In genomic region chr8:125526999-125527398, GRCm38 (mm10) we compare ENCODE assay signal across 13 mouse cellular contexts. TPM values are rescaled to one million over a fixed set of nuclear protein-coding genes. Genes with fewer than 3 reads are reported as not detected.
DNase-seq lines count a peak whose midpoint lies in the region; ATAC-seq and TF ChIP-seq lines count a peak whose summit lies in the region.
"Had no signal": no experiment of that assay in that cellular context is flagged by ENCODE, and none has a peak within 500 bp of the region (broad histone marks: within the 10 kb centered on the region; RNA-seq: fewer than 3 reads in every experiment).

No protein-coding gene starts in this region.

- H3K27me3 ChIP-seq in hindbrain, embryonic 11.5 days (ENCODE audit: control insufficient read depth, insufficient read depth, low read length): no peaks in the 10 kb centered on the region
- no peaks in the 10 kb centered on the region for H3K27me3 ChIP-seq in hindbrain, postnatal 0 days (ENCODE audit: insufficient read depth, low read length)
- H3K27me3 ChIP-seq in embryonic facial prominence, embryonic 12.5 days: no peaks in the 10 kb centered on the region; the same call in 1 of the 2 replicates
- 0 out of 2 replicates have a peak, but pooled peaks cover 4% of the 10 kb centered on the region for H3K27me3 ChIP-seq in hindbrain, embryonic 12.5 days
- H3K27me3 ChIP-seq in midbrain, embryonic 16.5 days (ENCODE audit: control insufficient read depth, insufficient read depth, low read depth, low read length): no peaks in the 10 kb centered on the region
- H3K27me3 ChIP-seq in cerebellum, adult 2 months (ENCODE audit: control insufficient read depth, insufficient read depth, low read length): no peaks in the 10 kb centered on the region

- H3K9ac ChIP-seq in hindbrain, embryonic 11.5 days (ENCODE audit: low read depth, low read length): no peak overlapping the region
- no peak overlapping the region for H3K9ac ChIP-seq in hindbrain, postnatal 0 days (replicated peaks; ENCODE audit: low read length)
- H3K9ac ChIP-seq in embryonic facial prominence, embryonic 12.5 days: no peak overlapping the region
- H3K9ac ChIP-seq in hindbrain, embryonic 12.5 days: no peak overlapping the region
- H3K9ac ChIP-seq in midbrain, embryonic 16.5 days (ENCODE audit: low read depth, low read length): no peak overlapping the region
- H3K9ac ChIP-seq: liver, postnatal 0 days had no signal

- peaks cover 42% of the 10 kb centered on the region for H3K4me1 ChIP-seq in hindbrain, embryonic 11.5 days (replicated peaks; ENCODE audit: control insufficient read depth, insufficient read depth, low read length)
- peaks cover 29% of the 10 kb centered on the region for H3K4me1 ChIP-seq in hindbrain, postnatal 0 days (ENCODE audit: insufficient read depth, low read length)
- H3K4me1 ChIP-seq in embryonic facial prominence, embryonic 12.5 days: peaks cover 65% of the 10 kb centered on the region
- peaks cover 84% of the 10 kb centered on the region for H3K4me1 ChIP-seq in hindbrain, embryonic 12.5 days
- peaks cover 72% of the 10 kb centered on the region for H3K4me1 ChIP-seq in midbrain, embryonic 16.5 days (ENCODE audit: control insufficient read depth, insufficient read depth, low read length)
- peaks cover 30% of the 10 kb centered on the region for H3K4me1 ChIP-seq in cerebellum, adult 2 months (ENCODE audit: control insufficient read depth, insufficient read depth, low read length)

- no peak for TF ChIP-seq POLR2A in cerebellum, adult 2 months (IDR thresholded peaks at IDR 0.05; ENCODE audit: borderline replicate concordance, insufficient read depth, low read length)

- intact Hi-C loops in left cerebral cortex, postnatal 14 days (cut with DNase I): no loop called here

- 15% methylated on average over 7 of the region's 7 CpGs for WGBS in hindbrain, embryonic 11.5 days
- whole genome bisulfite sequencing in hindbrain, postnatal 0 days: 19% methylated on average over 7 of the region's 7 CpGs
- 7% methylated on average over 7 of the region's 7 CpGs for WGBS in embryonic facial prominence, embryonic 12.5 days
- WGBS in hindbrain, embryonic 12.5 days: 8% methylated on average over 7 of the region's 7 CpGs
- WGBS in midbrain, embryonic 16.5 days: 10% methylated on average over 7 of the region's 7 CpGs
- 69% methylated on average over 7 of the region's 7 CpGs for WGBS in cerebellum, adult 2 months

- ATAC-seq in hindbrain, embryonic 11.5 days (ENCODE audit: low FRiP score): no peak
- no peak for ATAC-seq in hindbrain, postnatal 0 days
- ATAC-seq in embryonic facial prominence, embryonic 12.5 days (ENCODE audit: insufficient number of reproducible peaks, insufficient read depth, low FRiP score, low TSS enrichment): no peak
- 0 out of 2 replicates have a peak, but pooled peaks have one; percentile 48 for ATAC-seq in hindbrain, embryonic 12.5 days (ENCODE audit: low FRiP score)
- no peak for ATAC-seq in midbrain, embryonic 16.5 days
- ATAC-seq in megakaryocyte-erythroid progenitor cell, adult 5-6 weeks (replicated peaks; ENCODE audit: low FRiP score, low TSS enrichment, poor library complexity, severe bottlenecking): no peak
- ATAC-seq: liver, postnatal 0 days had no signal

- no peaks in the 10 kb centered on the region for H3K36me3 ChIP-seq in hindbrain, embryonic 11.5 days (ENCODE audit: control insufficient read depth, insufficient read depth, low read length)
- no peaks in the 10 kb centered on the region for H3K36me3 ChIP-seq in hindbrain, postnatal 0 days (ENCODE audit: insufficient read depth, low read length)
- no peaks in the 10 kb centered on the region for H3K36me3 ChIP-seq in embryonic facial prominence, embryonic 12.5 days
- H3K36me3 ChIP-seq in hindbrain, embryonic 12.5 days: no peaks in the 10 kb centered on the region
- H3K36me3 ChIP-seq in midbrain, embryonic 16.5 days (ENCODE audit: control insufficient read depth, insufficient read depth, low read length): no peaks in the 10 kb centered on the region

- no peak overlapping the region for H3K4me2 ChIP-seq in hindbrain, embryonic 11.5 days (replicated peaks; ENCODE audit: low read depth, low read length)
- no peak overlapping the region for H3K4me2 ChIP-seq in hindbrain, postnatal 0 days (ENCODE audit: low read depth, low read length)
- peak overlapping the region; percentile 20; the same call in 1 of the 2 replicates for H3K4me2 ChIP-seq in embryonic facial prominence, embryonic 12.5 days (replicated peaks)
- no peak overlapping the region for H3K4me2 ChIP-seq in hindbrain, embryonic 12.5 days (replicated peaks)
- no peak overlapping the region for H3K4me2 ChIP-seq in midbrain, embryonic 16.5 days (ENCODE audit: low read length)

- TF ChIP-seq CTCF in hindbrain, postnatal 0 days (IDR thresholded peaks at IDR 0.05; ENCODE audit: low read depth): no peak
- TF ChIP-seq CTCF in cerebellum, adult 2 months (IDR thresholded peaks at IDR 0.05; ENCODE audit: borderline replicate concordance, insufficient read depth, low read depth, low read length): no peak

- no peaks in the 10 kb centered on the region for H3K9me3 ChIP-seq in hindbrain, embryonic 11.5 days (ENCODE audit: control insufficient read depth, low read length)
- no peaks in the 10 kb centered on the region for H3K9me3 ChIP-seq in hindbrain, postnatal 0 days (ENCODE audit: low read length)
- H3K9me3 ChIP-seq in embryonic facial prominence, embryonic 12.5 days: no peaks in the 10 kb centered on the region
- no peaks in the 10 kb centered on the region for H3K9me3 ChIP-seq in hindbrain, embryonic 12.5 days (replicated peaks)
- H3K9me3 ChIP-seq in midbrain, embryonic 16.5 days (replicated peaks; ENCODE audit: control insufficient read depth, low read length, poor library complexity, severe bottlenecking): no peaks in the 10 kb centered on the region

- no peak overlapping the region for H3K27ac ChIP-seq in hindbrain, embryonic 11.5 days (ENCODE audit: low read depth, low read length)
- H3K27ac ChIP-seq in hindbrain, postnatal 0 days: no peak overlapping the region
- peak overlapping the region; percentile 48; the same call in 1 of the 2 replicates for H3K27ac ChIP-seq in embryonic facial prominence, embryonic 12.5 days
- H3K27ac ChIP-seq in hindbrain, embryonic 12.5 days: peak overlapping the region; percentile 52; the same call in 1 of the 2 replicates
- H3K27ac ChIP-seq in midbrain, embryonic 16.5 days (ENCODE audit: low read length): peak overlapping the region; percentile 2; the same call in 1 of the 2 replicates
- H3K27ac ChIP-seq in cerebellum, adult 2 months (ENCODE audit: insufficient read depth, low read length): no peak overlapping the region

- no peak overlapping the region for H3K4me3 ChIP-seq in hindbrain, embryonic 11.5 days (ENCODE audit: low read depth, low read length)
- H3K4me3 ChIP-seq in hindbrain, postnatal 0 days (ENCODE audit: low read length): no peak overlapping the region
- no peak overlapping the region for H3K4me3 ChIP-seq in embryonic facial prominence, embryonic 12.5 days
- H3K4me3 ChIP-seq in hindbrain, embryonic 12.5 days: no peak overlapping the region
- H3K4me3 ChIP-seq in midbrain, embryonic 16.5 days (ENCODE audit: low read depth, low read length): no peak overlapping the region
- H3K4me3 ChIP-seq in cerebellum, adult 2 months (replicated peaks; ENCODE audit: insufficient read depth, low read depth, low read length): no peak overlapping the region

- DNase-seq in hindbrain, embryonic 11.5 days (ENCODE audit: low spot score): peak; percentile 34
- DNase-seq in hindbrain, postnatal 0 days (ENCODE audit: low spot score): no peak
- DNase-seq in cerebellum, adult 2 months: no peak
- DNase-seq in left cerebral cortex, postnatal 14 days (ENCODE audit: low spot score in 2 of 2): no peak
- DNase-seq: cerebellum, adult 11-12 months; gastrocnemius, postnatal 10 days; heart, postnatal 36 days; kidney, postnatal 10 days; liver, postnatal 0 days had no signal

RNA-seq across cellular contexts. Expression of gene Sipa1l2, which starts 42.6 kb away (rescaled TPM):
- 12.2 and 12.9 TPM in 2 replicates for polyA plus RNA-seq in hindbrain, embryonic 11.5 days (2014; fragmentation: Nextera tagmentation; extraction: Ambion mirVana)
- total RNA-seq in hindbrain, postnatal 0 days (2014; rRNA removed): 62.2 and 62.8 TPM in 2 replicates
- polyA plus RNA-seq in hindbrain, postnatal 0 days (2015; fragmentation: Nextera tagmentation; extraction: Ambion mirVana): 11.5 and 12.2 TPM in 2 replicates
- 24.1 and 24.2 TPM in 2 replicates for polyA plus RNA-seq in embryonic facial prominence, embryonic 12.5 days (2016; fragmentation: Nextera tagmentation; extraction: Ambion mirVana)
- polyA plus RNA-seq in hindbrain, embryonic 12.5 days (2016; fragmentation: Nextera tagmentation; extraction: Ambion mirVana): 36.4 and 37.5 TPM in 2 replicates
- polyA plus RNA-seq in midbrain, embryonic 16.5 days (2015; fragmentation: Nextera tagmentation; extraction: Ambion mirVana): 21.7 and 26.2 TPM in 2 replicates
- 0.89 and 0.94 TPM in 2 replicates for total RNA-seq in megakaryocyte-erythroid progenitor cell, adult 5-6 weeks (2014; fragmentation: Nextera tagmentation)
- total RNA-seq in megakaryocyte-erythroid progenitor cell, adult 5-6 weeks (2017): 0.42 and 1.1 TPM in 2 replicates
- 33.3 and 35.6 TPM in 2 replicates for polyA plus RNA-seq in cerebellum, adult 2 months (2012; rRNA removed)
- 10 to 100 TPM; 37.7 to 41.5 TPM for total RNA-seq in left cerebral cortex, postnatal 14 days (2021)

Comparison
In these comparisons a context has a peak if more than half of its experiments do, and no peak if none do; other contexts are left out.
1. H3K27ac ChIP-seq: peak in embryonic facial prominence, embryonic 12.5 days (single experiment), hindbrain, embryonic 12.5 days (single experiment) and midbrain, embryonic 16.5 days (single experiment); none in hindbrain, embryonic 11.5 days (single experiment), hindbrain, postnatal 0 days (single experiment) and cerebellum, adult 2 months (single experiment).